Mouse (Mus musculus) fibroblast of lung, adult 2 months (primary cell): ENCODE measurements around the gene Btg3.
"Not testable (repeated sequence)": the region's sequence is repeated elsewhere in the genome, so short reads cannot be mapped to it uniquely, and the experiment has no call there.

Experiments used
- DNase-seq: peaks from one replicate; pipeline ENCODE4 v3.0.0-alpha.2; 2011; ENCODE audit warnings: low read depth

The Btg3 gene

DNA sequence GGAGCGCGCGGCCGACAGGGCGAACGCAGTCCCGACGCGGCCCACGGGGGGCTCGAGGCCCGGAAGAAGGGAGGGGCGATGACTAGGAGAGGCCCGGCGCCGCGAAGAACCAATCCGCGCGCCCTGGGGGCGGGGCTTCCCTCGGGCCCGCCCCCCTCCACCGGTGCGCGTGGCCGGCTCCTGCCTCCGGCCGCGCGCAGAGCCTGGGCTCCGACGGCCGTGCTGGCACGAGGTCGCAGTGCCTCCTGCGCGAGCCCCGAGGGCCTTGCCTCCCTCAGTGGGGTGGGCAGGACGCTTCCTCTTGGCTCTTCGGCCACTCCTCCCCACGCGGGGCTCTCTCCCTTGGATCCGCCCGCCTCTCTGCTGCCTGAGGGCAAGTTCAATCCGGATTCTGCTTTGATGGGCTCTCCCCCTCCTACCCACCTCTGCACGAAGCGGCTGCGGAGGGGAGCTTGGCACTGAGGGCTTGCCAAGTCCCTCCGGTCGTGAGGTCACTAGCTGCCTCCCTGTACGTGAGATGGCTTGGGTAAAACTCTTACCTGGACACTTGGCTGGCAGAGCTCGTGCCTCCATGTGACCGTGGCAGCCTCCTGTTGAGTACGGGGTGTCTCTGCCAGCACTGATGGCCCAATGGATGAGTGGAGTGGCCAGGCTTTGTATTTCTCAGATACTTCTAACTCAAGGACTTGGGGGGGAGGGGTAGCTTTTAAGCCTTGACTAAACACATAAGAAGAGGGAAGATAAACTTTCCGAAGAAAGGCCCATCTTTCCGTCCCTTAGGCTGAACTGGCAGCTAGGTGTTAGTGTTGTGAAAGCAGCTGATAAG, at the start of gene Btg3:
TSS of gene Btg3 (minus strand) at position 448 of the 826 bp plus-strand sequence.
- peak; percentile 60 for DNase-seq

DNA sequence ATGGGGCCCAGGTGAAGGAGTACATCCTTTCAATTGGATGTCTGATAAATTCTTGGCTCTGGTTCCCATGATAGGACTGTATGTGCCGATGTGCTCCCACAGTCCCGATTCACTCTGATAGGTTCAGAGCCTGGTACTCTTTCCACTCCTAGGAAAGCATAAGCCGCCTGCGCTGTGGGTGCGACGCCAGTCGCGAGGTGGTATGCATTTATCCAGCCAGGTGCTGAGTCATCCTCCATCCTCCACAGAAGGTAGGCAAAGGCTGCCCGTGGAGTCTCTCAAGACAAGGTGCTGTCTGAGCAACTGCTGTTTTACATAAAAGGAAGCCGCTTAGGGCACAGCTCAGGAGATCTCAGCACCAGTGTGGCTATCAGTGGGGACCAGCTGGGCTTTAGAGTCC, 40.7 kb upstream of the Btg3 start:
- no peak for DNase-seq

DNA sequence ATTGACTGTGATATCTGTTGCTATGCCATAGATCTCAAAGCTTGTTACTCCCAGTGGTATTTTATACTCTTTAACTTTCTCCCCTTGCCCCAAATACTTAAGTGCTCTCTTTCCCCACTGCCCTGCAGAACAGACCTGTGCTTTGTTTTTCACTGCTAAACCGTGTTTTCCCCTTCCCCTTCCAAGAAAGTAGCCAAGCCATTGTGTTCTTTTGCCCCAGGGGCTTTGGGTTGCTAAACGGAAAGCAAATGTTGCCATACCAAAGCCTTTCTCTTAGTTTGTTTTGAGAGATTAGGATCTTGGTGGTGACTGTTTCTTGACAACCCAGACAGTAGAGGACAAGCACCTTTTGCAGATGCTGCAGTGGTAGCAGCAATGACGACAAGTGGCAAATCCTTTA, 39.5 kb upstream of the Btg3 start:
- no peak for DNase-seq

GRCm38 (mm10) chr16:78409991-78410390, 33.0 kb upstream of the Btg3 start:
- DNase-seq: no peak

DNA sequence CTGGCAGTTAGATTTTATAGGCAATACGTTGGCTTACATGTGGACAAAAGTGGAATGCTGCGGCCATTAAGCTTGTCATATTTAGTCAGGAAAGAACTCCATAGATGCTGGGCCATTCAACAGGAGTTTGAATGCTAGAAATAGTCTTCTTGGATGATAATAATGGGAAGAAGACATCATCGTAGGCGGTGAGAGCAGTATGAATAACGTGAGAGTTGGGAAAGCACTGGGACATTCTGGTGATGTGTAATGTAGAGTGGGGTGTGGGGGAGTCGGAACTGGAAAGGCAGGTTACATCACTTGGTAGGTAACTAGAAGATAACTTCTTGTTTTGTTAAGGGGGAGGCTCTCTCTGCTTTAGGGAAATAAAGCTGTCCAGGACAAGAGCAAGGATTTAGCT, 30.9 kb upstream of the Btg3 start:
- DNase-seq: no peak

- no peak for DNase-seq
Measured at GRCm38 (mm10) chr16:78406657-78407056, 29.7 kb upstream of the Btg3 start.

GRCm38 (mm10) chr16:78402316-78402715, 25.3 kb upstream of the Btg3 start:
- DNase-seq: no peak

- no peak for DNase-seq
Measured at GRCm38 (mm10) chr16:78399423-78399822, 22.4 kb upstream of the Btg3 start.

- no peak for DNase-seq
Measured at GRCm38 (mm10) chr16:78398734-78399133, 21.7 kb upstream of the Btg3 start.

- no peak for DNase-seq
Measured at GRCm38 (mm10) chr16:78391354-78391753, 14.4 kb upstream of the Btg3 start.

GRCm38 (mm10) chr16:78389986-78390385, 13.0 kb upstream of the Btg3 start:
- no peak for DNase-seq

DNA sequence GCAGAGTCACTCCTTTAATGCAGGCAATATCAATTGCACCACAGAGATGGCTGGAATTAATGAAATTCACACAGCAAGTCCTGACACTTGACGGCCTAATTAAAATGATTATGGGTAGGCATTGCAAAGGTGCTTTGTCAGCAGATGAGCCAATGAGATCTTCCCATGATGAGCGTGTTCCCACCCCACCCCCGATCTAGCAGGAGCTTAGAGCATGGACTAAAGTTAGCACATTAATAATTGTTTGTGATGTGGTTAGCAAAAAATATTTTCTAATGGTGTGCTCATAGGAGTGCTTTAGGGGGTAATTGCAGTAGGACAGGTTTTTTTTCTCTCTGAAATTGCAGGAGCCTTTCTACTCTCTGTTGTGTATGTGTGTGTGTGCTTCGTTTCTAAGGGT, 12.1 kb upstream of the Btg3 start:
- DNase-seq: no peak

GRCm38 (mm10) chr16:78378493-78378892, 1.5 kb upstream of the Btg3 start:
- DNase-seq: no peak

DNA sequence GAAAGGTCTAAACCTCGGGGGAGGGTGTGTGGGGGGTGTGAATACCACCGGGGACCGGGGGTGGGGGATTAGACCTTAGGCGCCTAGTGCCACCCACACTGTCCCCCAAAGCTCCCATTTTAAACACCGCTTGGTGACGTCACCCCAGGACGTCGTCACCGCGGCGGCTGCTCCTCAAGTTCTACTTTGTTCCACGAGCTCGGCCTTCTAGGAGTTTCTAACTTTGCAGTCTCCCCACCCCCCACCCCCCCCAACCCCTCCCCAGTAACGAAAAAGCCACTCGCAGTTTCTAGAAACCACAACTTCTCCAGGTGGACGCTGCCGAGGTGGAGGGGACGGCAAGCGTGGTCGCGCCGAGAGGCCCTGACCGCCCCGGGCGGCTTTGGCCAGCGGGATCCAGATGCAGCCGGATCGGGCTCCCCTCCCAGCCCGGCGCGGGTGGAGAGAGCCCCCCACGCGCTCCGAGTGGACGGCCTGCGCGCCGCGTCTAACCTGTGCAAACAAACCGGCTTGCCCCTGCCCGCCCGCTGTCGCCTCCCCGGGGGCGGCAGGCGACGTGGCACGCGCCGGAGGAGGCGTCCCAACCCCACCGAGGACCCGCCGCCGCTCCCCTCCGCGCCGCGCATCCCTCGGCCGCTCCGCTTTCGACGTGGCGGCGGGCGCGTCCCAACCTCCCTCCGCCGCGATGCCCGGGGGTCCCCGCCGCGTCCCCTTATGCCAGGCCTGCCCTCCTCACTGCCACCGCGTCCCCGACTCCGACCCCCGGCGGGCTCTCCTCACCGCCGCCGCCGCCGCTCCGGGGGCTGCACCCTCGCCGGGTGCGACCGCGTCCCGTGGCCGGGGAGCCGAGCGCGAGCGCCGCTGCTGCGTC, 936 bp downstream of the Btg3 start:
- no peak for DNase-seq

DNA sequence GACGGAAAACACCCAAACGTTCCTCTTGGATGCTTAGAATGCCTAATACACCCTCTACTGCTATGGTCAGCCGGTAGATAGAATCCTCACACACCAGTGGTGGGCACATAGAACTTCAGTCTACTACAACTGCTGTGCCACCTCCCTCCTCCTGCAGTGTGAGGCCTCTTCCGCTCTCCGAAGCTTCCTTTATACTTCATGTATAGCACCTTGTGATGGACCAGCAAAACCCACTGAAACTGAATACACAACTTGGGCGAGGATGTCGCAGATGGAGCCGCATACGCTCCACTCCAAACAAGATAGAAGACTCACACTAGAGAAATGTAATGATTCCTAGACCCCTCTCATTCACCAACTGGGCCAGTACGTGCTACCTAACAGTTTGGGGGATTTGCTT, 1.8 kb downstream of the Btg3 start:
- DNase-seq: no peak

- DNase-seq: no peak
Measured at GRCm38 (mm10) chr16:78373743-78374142, 3.2 kb downstream of the Btg3 start.

GRCm38 (mm10) chr16:78372786-78373185, 4.2 kb downstream of the Btg3 start:
- DNase-seq: no peak

- DNase-seq: no peak
Measured at GRCm38 (mm10) chr16:78371491-78372046, 5.4 kb downstream of the Btg3 start.

DNA sequence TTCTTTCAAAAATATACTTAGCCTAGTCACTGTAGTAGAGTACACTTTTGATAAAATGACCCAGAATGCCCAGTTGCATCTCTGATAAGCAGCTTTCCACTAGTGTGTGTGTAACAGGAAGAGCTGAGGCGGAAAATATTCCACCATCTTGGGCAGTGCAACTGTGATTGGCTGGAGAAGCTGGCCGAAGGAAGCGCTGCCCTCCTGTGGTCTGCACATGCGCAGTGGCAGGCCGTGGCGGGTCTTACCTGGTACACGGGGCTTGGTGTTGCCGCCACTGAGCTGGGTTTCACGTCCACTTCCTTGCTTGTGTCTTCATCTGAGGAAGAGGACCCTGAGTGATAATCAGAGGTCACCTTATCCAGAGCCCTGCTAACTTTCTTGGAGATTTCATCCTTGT, 12.4 kb downstream of the Btg3 start:
- DNase-seq: not testable (repeated sequence)

DNA sequence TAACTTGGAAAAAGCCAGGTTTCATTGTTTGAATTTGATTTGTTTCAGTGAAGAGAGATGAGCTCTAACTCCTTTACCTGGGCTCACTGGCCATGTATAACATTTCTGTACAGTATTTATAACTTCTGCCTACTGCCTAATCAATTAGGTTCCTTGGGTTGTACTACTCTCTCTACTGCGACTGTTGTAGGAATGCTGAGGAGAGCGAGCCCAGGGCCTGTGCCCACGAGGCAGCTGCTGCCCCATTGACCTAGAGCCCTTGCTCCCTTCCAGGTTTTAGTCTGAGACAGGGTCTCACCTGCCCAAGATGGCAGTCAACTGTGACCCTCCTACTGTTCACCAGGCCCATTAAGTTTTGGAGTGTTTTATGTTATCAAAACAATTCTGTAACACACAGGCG, 15.5 kb downstream of the Btg3 start:
- DNase-seq: no peak

- DNase-seq: no peak
Measured at GRCm38 (mm10) chr16:78357757-78358156, 19.2 kb downstream of the Btg3 start.

DNA sequence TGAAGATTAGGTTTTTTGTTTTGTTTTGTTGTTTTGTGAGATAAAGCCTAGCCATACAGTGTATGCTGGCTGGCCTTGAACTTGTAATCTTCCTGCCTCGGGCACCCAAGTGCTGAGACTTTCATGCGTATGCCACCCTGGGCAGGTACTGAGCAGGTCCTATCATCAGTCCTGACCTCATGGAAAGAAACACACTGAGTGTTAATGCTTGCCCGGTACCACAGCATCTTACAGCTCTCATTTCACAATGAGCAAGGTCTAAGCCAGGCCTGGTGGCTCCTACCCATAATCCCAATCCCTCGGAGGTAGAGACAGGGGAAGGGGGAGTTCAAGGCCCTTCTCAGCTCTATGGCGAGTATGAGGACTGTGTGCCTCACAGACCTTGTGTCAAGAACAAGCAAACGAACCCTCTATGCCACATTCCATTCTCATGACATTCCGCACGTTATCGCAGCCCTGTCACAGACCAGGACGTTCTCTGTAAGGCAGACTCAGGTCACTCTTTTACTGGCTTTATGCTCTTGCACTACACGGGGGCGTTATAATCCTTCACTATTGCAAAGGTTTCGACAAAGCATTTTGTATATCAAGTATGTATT, 29.6 kb downstream of the Btg3 start:
- no peak for DNase-seq
